In the genomic region with DNA sequence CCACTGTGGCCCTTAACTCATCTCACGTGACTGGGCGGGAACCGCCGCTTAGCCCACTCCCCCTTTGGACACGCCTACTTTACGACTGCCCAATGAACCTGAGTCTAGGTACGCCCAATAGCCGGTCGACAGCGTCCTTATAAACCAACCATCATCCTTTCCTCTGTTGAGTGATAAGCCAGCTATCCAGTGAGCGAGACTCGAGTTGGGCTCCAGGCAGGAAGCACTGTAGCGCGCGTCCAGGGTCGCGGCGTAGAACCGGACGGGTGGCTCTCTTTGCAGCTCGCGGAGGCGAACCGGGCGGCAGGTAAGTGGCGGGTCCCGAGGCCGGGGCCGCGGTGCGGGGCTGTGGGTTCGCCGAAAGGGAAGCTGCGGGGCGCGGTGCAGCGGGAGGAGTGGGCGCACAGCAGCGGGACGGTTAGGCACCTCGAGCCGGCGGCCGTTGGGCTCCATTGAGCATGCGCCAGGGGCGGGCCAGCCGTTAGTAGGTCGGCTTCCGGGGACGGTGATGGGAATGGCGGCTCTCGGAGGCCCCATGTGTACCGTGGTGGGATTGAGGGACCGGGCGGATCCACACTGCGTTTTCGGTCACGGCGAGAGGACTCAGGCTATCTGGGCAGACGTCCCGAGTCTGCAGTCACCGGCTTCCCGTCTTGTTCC, we compare ENCODE assay signal across 8 mouse cellular contexts. TPM values are rescaled to one million over a fixed set of nuclear protein-coding genes. Genes with fewer than 3 reads are reported as not detected.
DNase-seq lines count a peak whose midpoint lies in the region; ATAC-seq lines count a peak whose summit lies in the region.

Gene Ddx39 (plus strand): TSS at position 147 of the 660 bp plus-strand sequence.

- WGBS in intestine, embryonic 14.5 days: under 1% methylated on average over 63 of the region's 63 CpGs

- peak within 1 kb of the TSS; percentile 97 for H3K4me2 ChIP-seq in intestine, embryonic 14.5 days (ENCODE audit: low read length)

- peaks cover 13% of the 10 kb centered on the region for H3K36me3 ChIP-seq in intestine, embryonic 14.5 days (ENCODE audit: control insufficient read depth, insufficient read depth, low read length)

- peak within 1 kb of the TSS; percentile 91 for H3K27ac ChIP-seq in intestine, embryonic 14.5 days (ENCODE audit: low read depth)

- H3K9me3 ChIP-seq in intestine, embryonic 14.5 days (ENCODE audit: control insufficient read depth, low read length): no peaks in the 10 kb centered on the region

- peak within 1 kb of the TSS; percentile 95 for H3K4me3 ChIP-seq in intestine, embryonic 14.5 days (ENCODE audit: low read depth, low read length)

- H3K9ac ChIP-seq in intestine, embryonic 14.5 days (ENCODE audit: low read length): peak within 1 kb of the TSS; percentile 92

- H3K27me3 ChIP-seq in intestine, embryonic 14.5 days (replicated peaks; ENCODE audit: control insufficient read depth, insufficient read depth, low read length): no peaks in the 10 kb centered on the region

- intact Hi-C loops in left cerebral cortex, postnatal 14 days (cut with DNase I): loop anchor here (5.0 kb wide), 1 partner anchor 53 kb away; no protein-coding TSS in a partner anchor

- peak; percentile 100 for ATAC-seq in intestine, embryonic 14.5 days (replicated peaks; ENCODE audit: low FRiP score, low TSS enrichment, low read depth)

- DNase-seq in adrenal gland, adult 18-20 months (ENCODE audit: low spot score in 2 of 2): peak; percentile 88 to 90
- DNase-seq in embryo, embryonic 11 days: peak; percentile 98
- peak; percentile 96 for DNase-seq in gastrocnemius, postnatal 25 days
- DNase-seq in intestine, embryonic 14.5 days (ENCODE audit: low spot score): peak; percentile 97
- peak; percentile 96 to 99 for DNase-seq in left cerebral cortex, postnatal 14 days (ENCODE audit: low spot score in 2 of 2)
- peak; percentile 98 for DNase-seq in mesoderm, embryonic 11.5 days (ENCODE audit: low read depth, low spot score)
- peak; percentile 96 to 99 for DNase-seq in right cerebral cortex, postnatal 36 days (ENCODE audit: low spot score in 2 of 2)
- peak; percentile 98 for DNase-seq in yolk sac, embryonic 10.5 days (ENCODE audit: low spot score)

- H3K4me1 ChIP-seq in intestine, embryonic 14.5 days (replicated peaks; ENCODE audit: control insufficient read depth, insufficient read depth, low read length): peaks cover 16% of the 10 kb centered on the region

RNA-seq across cellular contexts. Expression of gene Ddx39, which starts in this region (rescaled TPM):
- 10 to 100 TPM; 17.5 to 20.5 TPM for total RNA-seq in adrenal gland, adult 18-20 months (2021)
- 10 to 100 TPM; 11.2 to 13.2 TPM for total RNA-seq in gastrocnemius, postnatal 25 days (2021)
- polyA plus RNA-seq in intestine, embryonic 14.5 days (2014; fragmentation: Nextera tagmentation; extraction: Ambion mirVana): 220 and 222 TPM in 2 replicates
- 10 to 100 TPM; 18.4 to 19.7 TPM for total RNA-seq in left cerebral cortex, postnatal 14 days (2021)

Comparison
In these comparisons a context has a peak if more than half of its experiments do, and no peak if none do; other contexts are left out.
1. Peak in every context shown above with its lines: DNase-seq, ATAC-seq, H3K4me3 ChIP-seq and H3K27ac ChIP-seq.